Mouse (Mus musculus) lung, embryonic 14.5 days (tissue): Measurements from ENCODE around the gene Fads6. TPM values are rescaled to one million over a fixed set of nuclear protein-coding genes. Genes with fewer than 3 reads are reported as not detected.
A peak's percentile ranks its signal among the peaks of the same experiment; 100 is the strongest.

Source experiments
- ATAC-seq: fragments of 200-750 bp; cut with Nextera tagmentation; 2 replicates; pipeline ENCODE4 v1.8.0; 2017; ENCODE audit warnings: mild to moderate bottlenecking, moderate TSS enrichment, moderate library complexity; ENCODE audit not compliant: insufficient read depth
- DNase-seq: peaks from one replicate; pipeline ENCODE4 v3.0.0-alpha.2; 2015
- H3K27ac ChIP-seq: fragments of 300-500 bp; sonication (generic); 2 replicates; pipeline ENCODE4 v1.5.1; 2014; ENCODE audit warnings: low read depth, mild to moderate bottlenecking, moderate library complexity
- H3K27me3 ChIP-seq: fragments of 300-500 bp; sonication (generic); 2 replicates; pipeline ENCODE4 v1.6.1; 2014; ENCODE audit warnings: low read length, control low read depth; ENCODE audit not compliant: insufficient read depth
- H3K36me3 ChIP-seq: fragments of 300-500 bp; sonication (generic); 2 replicates; pipeline ENCODE4 v1.6.1; 2014; ENCODE audit warnings: control low read depth; ENCODE audit not compliant: insufficient read depth
- H3K4me1 ChIP-seq: fragments of 300-500 bp; sonication (generic); 2 replicates; pipeline ENCODE4 v1.6.1; 2014; ENCODE audit warnings: antibody characterized with exemption, control low read depth; ENCODE audit not compliant: insufficient read depth
- H3K4me2 ChIP-seq: fragments of 300-500 bp; sonication (generic); 2 replicates; pipeline ENCODE4 v1.6.1; 2014; ENCODE audit warnings: mild to moderate bottlenecking
- H3K4me3 ChIP-seq: fragments of 300-500 bp; sonication (generic); 2 replicates; pipeline ENCODE4 v1.5.1; 2014; ENCODE audit warnings: low read depth, low read length
- H3K9ac ChIP-seq: fragments of 300-500 bp; sonication (generic); 2 replicates; pipeline ENCODE4 v1.6.1; 2014
- H3K9me3 ChIP-seq: fragments of 300-500 bp; sonication (generic); 2 replicates; pipeline ENCODE4 v1.6.1; 2016; ENCODE audit warnings: low read depth, low read length, control low read depth
- CTCF ChIP-seq: IDR thresholded peaks from 2 replicates; pipeline ENCODE4 v1.5.1; 2016; ENCODE audit warnings: antibody characterized with exemption, low read depth
- WGBS: fragments of 180-500 bp; shearing (Covaris S2); extraction: QIAGEN DNeasy Blood & Tissue Kit; methylation state at CpG from one replicate; pipeline ENCODE4 v1.1.7; 2014; 5-methylcytosine and 5-hydroxymethylcytosine counted together
- microRNA-seq: library from miRNA; unstranded; fragments of <30 nt; microRNA quantifications from one replicate; pipeline ENCODE4, GENCODE M21; 2016; ENCODE audit warnings: borderline number of aligned reads
- polyA plus RNA-seq: library from polyadenylated mRNA; unstranded; fragments of >200 nt; fragmentation: Nextera tagmentation; extraction: Ambion mirVana; gene quantifications from 2 replicates; pipeline ENCODE4 v1.2.1, GENCODE M21; 2014

Fads6 gene
- polyA plus RNA-seq, 1 experiment from 2014 or later: 0.14 TPM

GRCm38 (mm10) chr11:115233526-115234290 is 63.8 kb downstream of the Fads6 start:
- no peak overlapping the region for H3K9ac ChIP-seq
- H3K27me3 ChIP-seq: peaks cover 6% of the 10 kb centered on the region; the same call in 1 of the 2 replicates
- ATAC-seq: peak; percentile 6; the same call in 1 of the 2 replicates
- H3K4me2 ChIP-seq: no peak overlapping the region
- no peaks in the 10 kb centered on the region for H3K9me3 ChIP-seq
- peak; percentile 53 for DNase-seq
- H3K4me3 ChIP-seq: no peak overlapping the region
- H3K27ac ChIP-seq: no peak overlapping the region
- H3K36me3 ChIP-seq: no peaks in the 10 kb centered on the region
- H3K4me1 ChIP-seq: peaks cover 6% of the 10 kb centered on the region; the same call in 1 of the 2 replicates
- TF ChIP-seq CTCF: peak; percentile 46
- WGBS: 56% methylated on average over 20 of the region's 20 CpGs

- no peaks in the 10 kb centered on the region; the same call in 1 of the 2 replicates for H3K36me3 ChIP-seq
- no peak for ATAC-seq
- H3K4me2 ChIP-seq: no peak overlapping the region
- H3K4me3 ChIP-seq: no peak overlapping the region
- no peak for TF ChIP-seq CTCF
- no peaks in the 10 kb centered on the region for H3K9me3 ChIP-seq
- H3K9ac ChIP-seq: no peak overlapping the region
- 77% methylated on average over 5 of the region's 5 CpGs for WGBS
- H3K27me3 ChIP-seq: peaks cover 11% of the 10 kb centered on the region; the same call in 1 of the 2 replicates
- no peak for DNase-seq
- peaks cover 6% of the 10 kb centered on the region; the same call in 1 of the 2 replicates for H3K4me1 ChIP-seq
- H3K27ac ChIP-seq: no peak overlapping the region
Measured at GRCm38 (mm10) chr11:115232889-115233288, 64.6 kb downstream of the Fads6 start.

- WGBS: 54% methylated on average over 9 of the region's 9 CpGs
- Histone ChIP-seq H3K4me2 (no peak overlapping the region), H3K4me1 (peaks cover 11% of the 10 kb centered on the region; the same call in 1 of the 2 replicates), H3K4me3 (no peak overlapping the region), H3K9me3 (no peaks in the 10 kb centered on the region), H3K36me3 (no peaks in the 10 kb centered on the region; the same call in 1 of the 2 replicates), H3K27ac (no peak overlapping the region), H3K9ac (no peak overlapping the region), H3K27me3 (peaks cover 11% of the 10 kb centered on the region; the same call in 1 of the 2 replicates)
- ATAC-seq (no peak; the same call in 1 of the 2 replicates), DNase-seq (peak; percentile 71)
- TF ChIP-seq CTCF: no peak
Measured at GRCm38 (mm10) chr11:115231924-115232323, 65.5 kb downstream of the Fads6 start.

GRCm38 (mm10) chr11:115231168-115231915 is 66.1 kb downstream of the Fads6 start:
- no peak for TF ChIP-seq CTCF
- H3K4me3 ChIP-seq: no peak overlapping the region
- H3K27me3 ChIP-seq: peaks cover 11% of the 10 kb centered on the region; the same call in 1 of the 2 replicates
- H3K4me1 ChIP-seq: peaks cover 16% of the 10 kb centered on the region; the same call in 1 of the 2 replicates
- no peak overlapping the region for H3K9ac ChIP-seq
- WGBS: 37% methylated on average over 14 of the region's 14 CpGs
- H3K27ac ChIP-seq: no peak overlapping the region
- no peaks in the 10 kb centered on the region for H3K9me3 ChIP-seq
- DNase-seq: peak; percentile 57
- no peak for ATAC-seq
- H3K36me3 ChIP-seq: no peaks in the 10 kb centered on the region; the same call in 1 of the 2 replicates
- no peak overlapping the region for H3K4me2 ChIP-seq

Small RNA genes lying within 50 kb of the gene (microRNA-seq; reads per million reads assigned to microRNA genes)
- gene Gm25837: not detected

Other genes with a start within 250 kb of the Fads6 start
- not detected in 2 replicates for gene Cd300ld3, start 249.3 kb downstream of the Fads6 start, polyA plus RNA-seq
- gene Cd300e, start 235.5 kb downstream of the Fads6 start, polyA plus RNA-seq: not detected in 2 replicates
- gene Rab37, start 206.2 kb downstream of the Fads6 start, polyA plus RNA-seq: 0.35 and 0.55 TPM in 2 replicates
- gene Cd300lf, start 163.7 kb downstream of the Fads6 start, polyA plus RNA-seq: 0.91 and 1.1 TPM in 2 replicates
- 52.3 and 52.6 TPM in 2 replicates for gene Slc9a3r1, start 134.3 kb downstream of the Fads6 start, polyA plus RNA-seq
- 11.4 and 14.3 TPM in 2 replicates for gene Tmem104, start 110.2 kb downstream of the Fads6 start, polyA plus RNA-seq
- gene Nat9, start 109.8 kb downstream of the Fads6 start, polyA plus RNA-seq: 17.9 and 18.7 TPM in 2 replicates
- gene Grin2c, start 30.4 kb downstream of the Fads6 start, polyA plus RNA-seq: not detected in 2 replicates
- 8.8 and 10.4 TPM in 2 replicates for gene Fdxr, start 20.6 kb downstream of the Fads6 start, polyA plus RNA-seq
- not detected in 2 replicates for gene Otop2, start 9.5 kb upstream of the Fads6 start, polyA plus RNA-seq
- not detected in 2 replicates for gene Ush1g, start 24.4 kb upstream of the Fads6 start, polyA plus RNA-seq
- 0.12 TPM in 1 of 2 replicates, not detected in the other for gene Otop3, start 37.1 kb upstream of the Fads6 start, polyA plus RNA-seq
- 7.4 and 9.2 TPM in 2 replicates for gene Hid1, start 70.1 kb upstream of the Fads6 start, polyA plus RNA-seq
- gene Cdr2l, start 84.3 kb upstream of the Fads6 start, polyA plus RNA-seq: 17.7 and 19.8 TPM in 2 replicates
- gene Mrpl58, start 106.1 kb upstream of the Fads6 start, polyA plus RNA-seq: 230 and 242 TPM in 2 replicates
- gene Atp5h, start 122.3 kb upstream of the Fads6 start, polyA plus RNA-seq: 817 and 850 TPM in 2 replicates
- gene Kctd2, start 122.5 kb upstream of the Fads6 start, polyA plus RNA-seq: 21.6 and 22.2 TPM in 2 replicates
- not detected in 2 replicates for gene Trim80, start 142.9 kb upstream of the Fads6 start, polyA plus RNA-seq
- 0.28 and 0.64 TPM in 2 replicates for gene Slc16a5, start 164.8 kb upstream of the Fads6 start, polyA plus RNA-seq
- gene Armc7, start 178.0 kb upstream of the Fads6 start, polyA plus RNA-seq: 5.7 and 8.0 TPM in 2 replicates
- gene Nt5c, start 194.2 kb upstream of the Fads6 start, polyA plus RNA-seq: 76.0 and 79.4 TPM in 2 replicates
- 518 and 521 TPM in 2 replicates for gene Jpt1, start 216.7 kb upstream of the Fads6 start, polyA plus RNA-seq
- gene Sumo2, start 238.6 kb upstream of the Fads6 start, polyA plus RNA-seq: 1,096 and 1,118 TPM in 2 replicates